Mouse (Mus musculus): ENCODE results near the gene Amy1. TPM values are rescaled to one million over a fixed set of nuclear protein-coding genes. Genes with fewer than 3 reads are reported as not detected.

The Amy1 gene
- 0.97 TPM in 2 replicates for polyA plus RNA-seq (2015; fragmentation: Nextera tagmentation; extraction: Ambion mirVana)

DNA sequence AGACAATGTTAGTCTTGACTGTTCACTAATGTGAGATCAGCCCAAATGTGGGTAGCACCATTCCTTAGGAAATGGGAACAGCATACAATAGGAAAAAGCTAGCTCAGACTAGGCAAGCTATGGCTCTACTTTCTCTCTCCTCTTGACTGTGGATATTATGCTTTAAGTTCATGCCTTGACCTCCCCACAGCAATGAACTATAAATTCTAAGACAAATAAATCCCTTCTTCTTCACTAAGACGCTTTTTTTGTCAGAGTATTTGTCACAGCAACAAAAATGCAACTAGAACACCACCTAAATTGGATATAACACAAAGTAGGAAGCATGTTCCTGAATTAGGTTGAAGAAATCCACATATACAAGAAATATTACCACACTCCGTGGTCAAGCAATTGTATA is at the start of gene Amy1:
Amy1 (minus strand) TSS at position 101 of the 400 bp plus-strand sequence.

DNA sequence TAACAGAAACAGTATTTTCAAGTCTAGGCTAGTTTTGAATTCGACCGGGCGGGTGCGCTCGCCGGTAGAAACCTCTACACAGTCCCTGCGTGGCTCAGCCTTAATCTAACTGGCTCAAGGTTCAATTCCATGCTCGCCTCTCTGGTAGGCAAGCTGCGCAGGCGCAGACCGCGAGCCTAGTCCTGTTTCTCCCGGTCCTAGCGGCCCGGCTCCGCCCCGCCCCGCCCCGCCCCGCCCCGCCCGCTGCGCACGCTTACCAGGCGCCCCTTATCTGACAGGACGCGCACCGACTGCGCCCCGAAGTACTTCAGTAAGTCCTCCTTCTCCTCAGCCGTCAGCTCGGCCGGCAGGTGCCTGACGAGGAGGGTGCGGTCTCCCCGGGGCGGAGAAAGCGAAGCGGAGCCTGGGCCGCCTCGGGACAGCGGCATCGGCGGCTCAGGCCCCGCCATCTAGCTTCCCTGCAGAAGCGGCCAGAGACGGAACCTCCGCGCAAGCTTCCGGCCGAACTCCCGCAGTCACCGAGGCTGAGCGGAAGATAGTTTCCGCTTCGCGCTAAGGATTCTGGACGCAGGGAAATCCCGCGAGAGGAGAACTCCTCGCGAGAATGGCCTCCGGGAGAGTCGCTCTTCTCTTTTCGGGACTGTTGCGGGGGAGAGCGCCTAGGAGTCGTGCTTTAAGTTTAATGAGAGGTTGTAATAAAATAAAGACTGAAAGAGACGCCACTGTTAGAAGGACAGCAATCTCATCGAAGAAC is 23.3 kb upstream of the Amy1 start, which contains the start of gene Rnpc3:
Rnpc3 (minus strand) TSS at position 544 of the 754 bp plus-strand sequence.

GRCm38 (mm10) chr3:113532328-113532727 is 74.2 kb downstream of the Amy1 start, which contains the start of gene Amy2a1:
Gene Amy2a1, minus strand, starts transcription at chr3:113532428.

Other genes with a start within 250 kb of the Amy1 start
- gene Amy2a1, start 74.3 kb downstream of the Amy1 start, polyA plus RNA-seq (2015; fragmentation: Nextera tagmentation; extraction: Ambion mirVana): 19.8 and 158 TPM in 2 replicates
- gene Rnpc3, start 23.4 kb upstream of the Amy1 start, polyA plus RNA-seq (2015; fragmentation: Nextera tagmentation; extraction: Ambion mirVana): 25.3 and 26.0 TPM in 2 replicates

All from spleen, postnatal 0 days (tissue).